Mouse (Mus musculus) layer of hippocampus, postnatal 10 days (tissue): ENCODE results near the gene Tmc8. TPM values are rescaled to one million over a fixed set of nuclear protein-coding genes. Genes with fewer than 3 reads are reported as not detected.

Experiments
- DNase-seq, 2 experiments: peaks; one replicate each; pipeline ENCODE4 v3.0.0; 2021; ENCODE audit warnings: low spot score in 2 of 2
- long read RNA-seq: library from polyadenylated mRNA; stranded (forward); transcript quantifications from one replicate; pipeline ENCODE4 v2.0.0, GENCODE M21; 2023
- total RNA-seq, 2 experiments: library from RNA; stranded (reverse); gene quantifications; 2 replicates each; pipeline ENCODE4 v1.2.3; 2021

Gene Tmc8
- total RNA-seq = 1 to 10 TPM in 1 of 2 experiments, under 1 TPM in 1; 0.60 to 1.5 TPM
- long read RNA-seq = 0 reads

- DNase-seq = no peak
Observed at GRCm38 (mm10) chr11:117781993-117782704, at the start of gene Tmc8, which contains the start of gene Tmc6. Gene Tmc8 (plus strand): TSS chr11:117782076. Gene Tmc6 (minus strand): TSS chr11:117782198.

- no peak for DNase-seq
Observed at GRCm38 (mm10) chr11:117736037-117736689, 45.7 kb upstream of the Tmc8 start.

- DNase-seq = no peak
Observed at GRCm38 (mm10) chr11:117738123-117738522, 43.8 kb upstream of the Tmc8 start.

- DNase-seq = no peak
Observed at GRCm38 (mm10) chr11:117741128-117741527, 40.7 kb upstream of the Tmc8 start.

- DNase-seq = no peak
Observed at GRCm38 (mm10) chr11:117742243-117742642, 39.6 kb upstream of the Tmc8 start.

GRCm38 (mm10) chr11:117742715-117743114 is 39.2 kb upstream of the Tmc8 start:
- no peak for DNase-seq

- no peak for DNase-seq
Observed at GRCm38 (mm10) chr11:117743454-117744030, 38.3 kb upstream of the Tmc8 start.

GRCm38 (mm10) chr11:117748628-117749027 is 33.2 kb upstream of the Tmc8 start:
- no peak for DNase-seq

- DNase-seq = peak; percentile 60 to 69
Observed at GRCm38 (mm10) chr11:117749414-117749813, 32.5 kb upstream of the Tmc8 start.

GRCm38 (mm10) chr11:117751544-117751943 is 30.3 kb upstream of the Tmc8 start:
- DNase-seq = no peak

GRCm38 (mm10) chr11:117755891-117756290 is 26.0 kb upstream of the Tmc8 start:
- DNase-seq = no peak

- no peak for DNase-seq
Observed at GRCm38 (mm10) chr11:117759267-117759666, 22.6 kb upstream of the Tmc8 start.

GRCm38 (mm10) chr11:117760374-117761119 is 21.3 kb upstream of the Tmc8 start:
- DNase-seq = no peak

- no peak for DNase-seq
Observed at GRCm38 (mm10) chr11:117761801-117762200, 20.1 kb upstream of the Tmc8 start.

GRCm38 (mm10) chr11:117762246-117762645 is 19.6 kb upstream of the Tmc8 start:
- no peak for DNase-seq

- DNase-seq = no peak
Observed at GRCm38 (mm10) chr11:117764319-117764718, 17.6 kb upstream of the Tmc8 start.

- no peak for DNase-seq
Observed at GRCm38 (mm10) chr11:117765361-117765760, 16.5 kb upstream of the Tmc8 start.

- no peak for DNase-seq
Observed at GRCm38 (mm10) chr11:117766275-117766674, 15.6 kb upstream of the Tmc8 start.

- no peak for DNase-seq
Observed at GRCm38 (mm10) chr11:117768725-117769682, 12.9 kb upstream of the Tmc8 start.

- no peak for DNase-seq
Observed at GRCm38 (mm10) chr11:117769683-117770047, 12.2 kb upstream of the Tmc8 start.
